Mouse (Mus musculus): Measurements from ENCODE around the gene Pcgf5. TPM values are rescaled to one million over a fixed set of nuclear protein-coding genes. Genes with fewer than 3 reads are reported as not detected.

The Pcgf5 gene
- polyA plus RNA-seq, 1 experiment from 2014 or later = 27.0 TPM

DNA sequence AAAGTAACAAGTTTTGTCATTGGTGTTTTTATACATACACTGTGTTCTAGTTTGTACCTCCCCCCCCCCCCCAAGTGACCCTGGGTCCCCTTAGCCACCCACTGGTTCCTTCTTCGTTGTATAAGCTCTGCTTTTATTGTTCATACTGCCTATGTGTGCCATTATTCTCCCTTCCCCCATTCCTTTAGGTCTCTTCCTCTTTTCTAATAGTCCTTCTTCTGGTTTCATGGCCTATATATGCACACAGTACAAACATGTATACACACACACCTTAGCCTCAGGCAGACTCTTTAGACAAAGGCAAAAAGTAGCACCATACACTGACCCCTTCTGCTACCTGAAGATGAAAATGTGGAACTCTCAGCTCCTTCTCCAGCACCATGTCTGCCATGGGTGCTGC is 42.6 kb downstream of the Pcgf5 start:
- H3K27ac ChIP-seq = no peak overlapping the region
- H3K9me3 ChIP-seq = no peaks in the 10 kb centered on the region
- no peaks in the 10 kb centered on the region for H3K4me1 ChIP-seq (replicated peaks)
- H3K4me2 ChIP-seq (replicated peaks) = no peak overlapping the region
- no peak overlapping the region for H3K9ac ChIP-seq
- 76% methylated on average over 1 of the region's 1 CpGs for WGBS
- H3K27me3 ChIP-seq (replicated peaks) = no peaks in the 10 kb centered on the region
- no peak overlapping the region for H3K4me3 ChIP-seq (replicated peaks)
- ATAC-seq = no peak
- H3K36me3 ChIP-seq = no peaks in the 10 kb centered on the region

DNA sequence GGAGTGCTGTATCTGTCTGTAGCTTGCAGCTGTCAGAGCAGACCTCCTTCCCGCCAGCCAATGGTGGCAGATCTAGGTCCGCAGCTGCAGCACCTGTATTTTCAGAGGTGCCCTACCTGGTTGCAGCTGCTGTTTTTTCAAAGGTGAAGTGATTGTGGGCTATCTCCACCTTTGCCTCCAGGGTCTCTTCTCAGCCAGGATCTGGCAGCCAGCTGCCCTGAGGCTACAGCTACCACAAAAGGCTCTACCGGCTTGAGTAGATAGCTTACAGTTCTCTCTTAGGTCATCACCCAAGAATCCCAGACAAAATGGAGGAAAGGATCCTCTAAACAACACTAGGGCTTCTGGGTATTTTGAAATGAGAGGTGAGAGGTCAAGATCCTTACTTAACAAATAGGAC is 50.4 kb downstream of the Pcgf5 start:
- no peak for ATAC-seq
- Histone ChIP-seq H3K4me3 (replicated peaks) (no peak overlapping the region), H3K9ac (no peak overlapping the region), H3K27ac (no peak overlapping the region), H3K4me2 (replicated peaks) (no peak overlapping the region), H3K27me3 (replicated peaks) (no peaks in the 10 kb centered on the region), H3K36me3 (no peaks in the 10 kb centered on the region), H3K9me3 (no peaks in the 10 kb centered on the region), H3K4me1 (replicated peaks) (no peaks in the 10 kb centered on the region)
- WGBS = 78% methylated on average over 3 of the region's 3 CpGs

DNA sequence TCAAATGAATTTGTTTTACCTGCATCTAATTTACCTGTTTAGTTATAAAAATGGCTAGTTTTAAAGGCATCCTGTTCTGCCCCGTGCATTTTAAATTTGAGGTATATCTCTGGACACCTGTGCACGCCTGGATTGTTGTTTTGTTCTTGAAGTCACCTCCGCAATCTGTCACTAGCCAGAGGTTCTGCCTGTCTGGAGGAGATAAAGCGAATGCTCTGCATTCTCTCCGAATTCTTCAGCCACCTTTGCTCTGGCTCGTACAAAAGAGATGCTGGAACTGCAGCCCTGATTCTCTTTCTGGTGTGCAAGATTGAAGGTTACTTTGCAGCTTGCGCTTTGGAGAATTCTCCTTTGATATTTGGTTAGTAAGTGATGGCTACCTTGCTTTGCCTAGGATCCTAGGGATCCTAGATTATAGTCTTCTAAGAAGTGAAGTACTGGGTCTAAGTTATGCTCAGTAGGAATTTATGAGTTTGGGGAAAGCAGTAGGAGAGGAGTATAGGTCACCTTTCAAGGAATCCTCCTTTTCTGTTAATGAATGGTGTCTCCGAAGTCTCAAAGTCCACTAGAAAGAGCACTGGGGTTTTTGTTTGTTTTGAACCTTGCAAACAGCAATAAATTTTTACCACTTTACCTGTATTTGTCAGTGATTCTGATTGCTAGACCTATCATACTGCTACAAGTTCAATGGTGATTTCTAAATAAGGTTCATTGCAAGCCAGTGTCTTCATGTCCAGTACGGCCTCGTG is 60.4 kb downstream of the Pcgf5 start:
- H3K27me3 ChIP-seq (replicated peaks) = no peaks in the 10 kb centered on the region
- H3K36me3 ChIP-seq = no peaks in the 10 kb centered on the region
- H3K27ac ChIP-seq = peak overlapping the region; percentile 48; the same call in 1 of the 2 replicates
- 45% methylated on average over 10 of the region's 10 CpGs for WGBS
- no peak overlapping the region; the same call in 1 of the 2 replicates for H3K4me3 ChIP-seq (replicated peaks)
- peak overlapping the region; percentile 85; the same call in 1 of the 2 replicates for H3K4me2 ChIP-seq (replicated peaks)
- no peaks in the 10 kb centered on the region for H3K4me1 ChIP-seq (replicated peaks)
- ATAC-seq = 0 out of 2 replicates have a peak, but pooled peaks have one; percentile 12
- H3K9me3 ChIP-seq = no peaks in the 10 kb centered on the region
- no peak overlapping the region for H3K9ac ChIP-seq

DNA sequence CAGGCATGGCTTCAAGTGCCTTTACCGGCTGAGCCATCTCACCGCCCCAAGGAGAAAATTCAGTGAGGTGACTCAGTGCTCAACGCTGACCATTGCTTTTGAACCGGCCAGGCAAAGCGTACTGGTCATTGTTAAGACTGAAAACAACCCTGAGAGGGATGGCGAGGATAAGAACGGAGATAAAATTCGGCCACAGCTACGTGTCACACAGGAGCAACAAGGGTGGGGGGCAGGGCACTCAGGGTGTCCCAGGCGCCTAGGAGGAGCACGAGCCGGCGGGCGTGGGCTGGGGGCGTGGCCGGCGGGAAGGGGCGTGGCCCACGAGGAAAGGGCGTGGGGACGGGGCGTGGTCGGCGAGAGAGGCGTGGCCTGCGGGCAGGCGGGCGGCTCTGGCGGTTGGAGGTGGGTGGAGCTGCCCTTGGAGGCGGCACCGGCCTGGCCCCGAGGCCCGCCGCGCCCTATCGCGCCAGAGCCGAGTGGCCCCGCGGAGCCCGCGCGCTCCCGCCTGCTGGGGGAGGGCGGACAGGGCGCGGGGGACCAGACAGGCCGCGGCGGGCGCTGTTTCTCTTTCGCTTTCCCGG is 61.3 kb downstream of the Pcgf5 start:
- under 1% methylated on average over 24 of the region's 53 CpGs for WGBS
- H3K4me3 ChIP-seq (replicated peaks) = peak overlapping the region; percentile 67
- H3K4me1 ChIP-seq (replicated peaks) = no peaks in the 10 kb centered on the region
- no peaks in the 10 kb centered on the region for H3K36me3 ChIP-seq
- peak overlapping the region; percentile 85 for H3K4me2 ChIP-seq (replicated peaks)
- no peaks in the 10 kb centered on the region for H3K9me3 ChIP-seq
- peak overlapping the region; percentile 67 for H3K9ac ChIP-seq
- H3K27me3 ChIP-seq (replicated peaks) = no peaks in the 10 kb centered on the region
- peak overlapping the region; percentile 62 for H3K27ac ChIP-seq
- peak; percentile 99 for ATAC-seq

DNA sequence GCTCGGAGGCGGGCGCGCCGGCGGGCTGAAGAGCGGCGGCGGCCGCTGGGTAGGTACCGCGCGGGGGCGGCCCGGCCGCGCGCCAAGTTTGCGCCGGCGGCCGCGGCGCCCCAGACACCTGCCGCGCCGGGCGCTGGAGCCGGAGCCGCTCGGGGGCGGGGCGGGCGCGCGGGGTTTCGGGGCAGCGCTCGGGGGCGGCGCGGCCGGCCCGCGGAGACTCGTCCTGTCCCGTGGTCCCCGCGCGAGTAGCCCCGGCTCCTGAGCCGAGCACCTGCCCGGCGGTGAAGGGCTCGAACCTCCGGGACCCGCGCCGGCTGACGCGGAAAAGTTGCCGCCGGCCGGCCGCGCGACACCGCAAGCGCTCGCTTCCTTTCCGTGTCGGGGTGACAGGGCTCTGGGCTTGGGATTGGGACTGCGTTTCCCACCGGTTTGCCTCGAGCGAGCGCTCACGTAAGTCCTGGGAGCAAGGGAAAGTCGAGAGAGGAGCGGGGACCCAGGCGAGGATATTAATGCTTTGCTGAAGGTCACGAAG is 61.8 kb downstream of the Pcgf5 start:
- Histone ChIP-seq H3K9ac (peak overlapping the region; percentile 67), H3K4me3 (replicated peaks) (peak overlapping the region; percentile 67), H3K36me3 (no peaks in the 10 kb centered on the region), H3K9me3 (no peaks in the 10 kb centered on the region), H3K4me2 (replicated peaks) (peak overlapping the region; percentile 85), H3K27me3 (replicated peaks) (no peaks in the 10 kb centered on the region), H3K4me1 (replicated peaks) (no peaks in the 10 kb centered on the region), H3K27ac (peak overlapping the region; percentile 62)
- WGBS = under 1% methylated on average over 40 of the region's 82 CpGs
- ATAC-seq = no peak

DNA sequence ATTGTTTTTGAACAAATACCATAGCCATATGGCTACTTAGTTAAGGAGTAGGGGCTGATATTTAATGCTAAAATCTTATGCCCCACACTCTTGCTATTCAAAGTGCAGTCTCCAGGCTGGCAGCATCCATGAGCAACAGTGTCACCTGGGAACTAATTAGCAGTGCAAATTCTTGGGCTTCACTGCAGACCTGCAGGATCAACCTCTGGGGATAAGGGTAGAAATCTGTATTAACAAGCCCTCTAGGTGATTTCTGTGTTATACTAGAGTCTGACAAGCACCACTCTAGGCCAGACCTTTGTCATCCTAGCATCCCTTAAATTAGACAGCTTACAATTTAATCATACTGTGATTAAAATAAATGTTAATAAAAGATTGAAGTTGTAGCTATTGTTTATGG is 71.8 kb downstream of the Pcgf5 start:
- H3K4me3 ChIP-seq (replicated peaks) = no peak overlapping the region
- H3K4me2 ChIP-seq (replicated peaks) = no peak overlapping the region
- no peaks in the 10 kb centered on the region for H3K4me1 ChIP-seq (replicated peaks)
- no peak for ATAC-seq
- H3K9me3 ChIP-seq = no peaks in the 10 kb centered on the region
- H3K36me3 ChIP-seq = no peaks in the 10 kb centered on the region
- no peaks in the 10 kb centered on the region for H3K27me3 ChIP-seq (replicated peaks)
- no peak overlapping the region for H3K27ac ChIP-seq
- no peak overlapping the region for H3K9ac ChIP-seq

DNA sequence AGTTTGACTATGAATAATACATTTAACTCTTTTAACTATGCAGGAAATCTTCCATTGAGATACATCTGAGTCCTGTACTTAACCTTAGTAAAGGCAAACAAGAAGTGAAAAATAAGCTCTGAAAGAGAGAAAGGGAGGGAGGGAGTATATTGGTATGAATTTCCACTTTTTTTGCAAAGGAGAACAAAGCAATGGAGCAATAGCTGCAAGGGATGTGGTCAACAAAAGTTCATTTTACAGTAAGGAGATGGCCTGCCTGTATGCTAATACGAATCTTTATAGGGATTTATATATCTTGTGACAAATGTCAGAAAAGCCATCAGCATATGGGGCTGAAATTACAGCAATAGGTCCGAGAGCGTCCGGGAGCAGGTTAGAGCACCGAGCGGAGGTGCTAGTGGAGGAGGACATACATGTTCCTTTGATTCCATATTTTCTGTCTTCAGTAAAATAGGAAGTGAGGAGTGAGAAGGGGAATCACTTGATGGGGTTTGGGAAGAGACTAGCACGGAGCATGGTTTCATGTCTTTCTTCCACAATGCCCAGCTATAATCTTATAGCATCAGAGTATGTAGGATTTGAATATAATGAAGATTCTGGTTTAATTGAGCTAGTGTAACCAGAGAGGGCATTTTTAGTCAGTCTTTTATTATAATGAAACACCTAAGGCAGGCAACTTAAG is 79.2 kb downstream of the Pcgf5 start:
- Histone ChIP-seq H3K4me2 (replicated peaks) (no peak overlapping the region), H3K4me1 (replicated peaks) (no peaks in the 10 kb centered on the region), H3K36me3 (no peaks in the 10 kb centered on the region), H3K9me3 (no peaks in the 10 kb centered on the region), H3K4me3 (replicated peaks) (no peak overlapping the region), H3K27me3 (replicated peaks) (no peaks in the 10 kb centered on the region), H3K9ac (no peak overlapping the region), H3K27ac (no peak overlapping the region)
- 93% methylated on average over 7 of the region's 7 CpGs for WGBS
- no peak for ATAC-seq

DNA sequence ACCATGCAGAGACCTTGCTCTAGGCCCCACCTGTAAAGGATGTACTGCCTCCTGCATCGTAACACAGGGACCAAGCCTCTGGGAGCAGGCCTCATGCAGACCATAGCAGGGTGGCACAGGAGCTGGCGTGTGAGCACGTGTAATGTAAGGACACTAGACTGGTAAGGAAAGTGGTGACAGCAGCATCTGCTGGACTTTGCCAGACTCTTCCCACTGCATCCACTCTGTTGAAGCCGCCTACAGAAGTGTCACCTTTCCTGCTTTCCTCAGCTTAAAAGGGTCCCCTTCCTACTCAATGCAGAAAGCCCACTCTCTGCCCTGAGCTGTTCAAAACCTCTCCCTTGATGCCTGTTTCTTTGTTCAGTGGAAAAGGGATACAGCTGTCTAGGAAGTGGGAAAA is 80.0 kb downstream of the Pcgf5 start:
- WGBS = 95% methylated on average over 4 of the region's 4 CpGs
- H3K4me3 ChIP-seq (replicated peaks) = no peak overlapping the region
- H3K9me3 ChIP-seq = no peaks in the 10 kb centered on the region
- H3K4me1 ChIP-seq (replicated peaks) = no peaks in the 10 kb centered on the region
- no peaks in the 10 kb centered on the region for H3K36me3 ChIP-seq
- H3K27me3 ChIP-seq (replicated peaks) = no peaks in the 10 kb centered on the region
- no peak overlapping the region for H3K4me2 ChIP-seq (replicated peaks)
- ATAC-seq = no peak
- H3K27ac ChIP-seq = no peak overlapping the region
- no peak overlapping the region for H3K9ac ChIP-seq

DNA sequence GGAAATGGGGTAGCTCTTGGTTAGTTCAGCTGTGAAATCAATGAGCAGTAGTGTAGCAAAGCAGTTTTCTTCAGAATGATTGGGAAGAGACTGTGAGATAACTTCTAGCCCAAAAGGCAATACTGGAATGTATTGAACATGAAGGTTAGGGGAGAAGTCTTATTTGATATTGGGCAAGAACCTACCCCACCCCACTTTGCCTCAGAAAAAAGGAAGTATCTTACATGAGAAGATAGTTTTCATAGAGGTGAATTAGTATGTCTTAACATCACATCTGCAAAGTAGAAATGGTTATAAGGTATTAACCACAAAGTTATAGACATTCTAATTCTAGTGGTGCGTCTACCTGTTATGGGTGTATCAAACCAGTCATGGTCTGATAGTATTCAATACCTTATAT is 81.2 kb downstream of the Pcgf5 start:
- H3K27ac ChIP-seq = no peak overlapping the region
- H3K27me3 ChIP-seq (replicated peaks) = no peaks in the 10 kb centered on the region
- no peak for ATAC-seq
- H3K36me3 ChIP-seq = no peaks in the 10 kb centered on the region
- WGBS = 87% methylated on average over 1 of the region's 1 CpGs
- no peaks in the 10 kb centered on the region for H3K9me3 ChIP-seq
- no peaks in the 10 kb centered on the region for H3K4me1 ChIP-seq (replicated peaks)
- no peak overlapping the region for H3K4me2 ChIP-seq (replicated peaks)
- H3K4me3 ChIP-seq (replicated peaks) = no peak overlapping the region
- no peak overlapping the region for H3K9ac ChIP-seq

DNA sequence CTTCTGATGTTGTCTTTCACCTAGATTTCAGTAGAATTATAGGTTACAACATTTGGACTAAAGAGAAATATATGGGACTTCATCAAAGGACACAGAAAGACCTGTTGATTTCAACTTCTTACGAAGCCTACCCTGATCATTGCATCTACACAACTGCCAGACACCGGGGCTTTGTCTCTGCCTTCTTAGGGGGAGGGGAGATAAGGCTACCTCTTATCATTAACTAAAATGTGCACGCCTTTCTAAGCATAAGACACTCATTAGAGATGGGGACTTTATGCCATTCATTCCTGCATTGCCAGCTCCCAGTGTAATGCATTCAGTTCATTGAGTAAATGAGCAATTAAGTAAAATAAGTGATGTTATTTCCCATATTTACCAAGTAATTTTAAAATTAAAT is 85.1 kb downstream of the Pcgf5 start:
- 82% methylated on average over 3 of the region's 3 CpGs for WGBS
- no peak for ATAC-seq
- H3K9me3 ChIP-seq = no peaks in the 10 kb centered on the region

DNA sequence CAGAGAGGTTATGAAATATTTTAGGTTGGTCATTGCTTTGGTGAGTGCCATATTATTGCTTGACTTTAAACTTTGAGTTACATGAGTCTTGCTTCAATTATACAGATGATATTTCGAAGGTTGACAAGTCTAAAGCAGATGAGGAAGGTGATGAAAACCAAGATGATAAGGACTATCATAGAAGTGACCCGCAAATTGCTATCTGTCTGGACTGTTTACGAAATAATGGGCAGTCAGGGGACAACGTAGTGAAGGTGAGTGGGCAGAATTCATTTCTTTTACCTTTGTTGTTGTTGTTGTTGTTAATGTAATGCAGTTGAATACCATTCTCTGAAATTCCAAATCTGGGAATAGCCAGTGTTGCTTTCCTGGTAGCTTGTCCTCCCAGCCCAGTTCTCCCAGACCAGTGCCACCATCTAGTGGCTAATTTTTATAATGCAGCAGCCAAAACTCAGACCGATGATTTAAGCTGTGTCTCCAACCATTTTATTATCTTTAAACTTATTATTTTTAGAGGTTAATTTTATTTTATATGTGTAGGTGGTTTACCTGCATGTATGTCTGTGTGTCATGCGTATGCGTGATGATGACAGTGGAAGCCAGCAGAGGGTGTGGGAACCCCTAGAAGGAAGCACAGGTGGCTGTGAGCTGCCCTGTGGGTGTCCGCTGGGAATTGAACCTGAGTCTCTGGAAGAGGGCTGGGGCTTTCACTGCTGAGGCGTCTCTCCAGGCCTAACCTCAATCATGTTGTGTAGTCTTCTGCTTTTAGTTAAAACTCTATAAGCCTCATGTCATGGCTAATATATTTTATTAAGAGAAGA is 92.0 kb downstream of the Pcgf5 start:
- no peaks in the 10 kb centered on the region for H3K9me3 ChIP-seq
- ATAC-seq = no peak
- H3K9ac ChIP-seq = no peak overlapping the region
- WGBS = 55% methylated on average over 9 of the region's 9 CpGs
- no peaks in the 10 kb centered on the region for H3K36me3 ChIP-seq
- H3K4me2 ChIP-seq (replicated peaks) = no peak overlapping the region
- H3K27me3 ChIP-seq (replicated peaks) = no peaks in the 10 kb centered on the region
- no peak overlapping the region for H3K27ac ChIP-seq
- H3K4me1 ChIP-seq (replicated peaks) = no peaks in the 10 kb centered on the region
- H3K4me3 ChIP-seq (replicated peaks) = no peak overlapping the region

More for the DNA sequence above, 85.1 kb downstream of the Pcgf5 start:
- Histone ChIP-seq H3K27ac (no peak overlapping the region), H3K4me1 (replicated peaks) (no peaks in the 10 kb centered on the region), H3K4me3 (replicated peaks) (no peak overlapping the region), H3K4me2 (replicated peaks) (no peak overlapping the region), H3K9ac (no peak overlapping the region), H3K27me3 (replicated peaks) (no peaks in the 10 kb centered on the region), H3K36me3 (no peaks in the 10 kb centered on the region)
